Mouse (Mus musculus): Measurements from ENCODE around the gene Arfgap1. TPM values are rescaled to one million over a fixed set of nuclear protein-coding genes. Genes with fewer than 3 reads are reported as not detected.
A peak's percentile ranks its signal among the peaks of the same experiment; 100 is the strongest.

The Arfgap1 gene
- total RNA-seq, 1 experiment, result 55.0 TPM

DNA sequence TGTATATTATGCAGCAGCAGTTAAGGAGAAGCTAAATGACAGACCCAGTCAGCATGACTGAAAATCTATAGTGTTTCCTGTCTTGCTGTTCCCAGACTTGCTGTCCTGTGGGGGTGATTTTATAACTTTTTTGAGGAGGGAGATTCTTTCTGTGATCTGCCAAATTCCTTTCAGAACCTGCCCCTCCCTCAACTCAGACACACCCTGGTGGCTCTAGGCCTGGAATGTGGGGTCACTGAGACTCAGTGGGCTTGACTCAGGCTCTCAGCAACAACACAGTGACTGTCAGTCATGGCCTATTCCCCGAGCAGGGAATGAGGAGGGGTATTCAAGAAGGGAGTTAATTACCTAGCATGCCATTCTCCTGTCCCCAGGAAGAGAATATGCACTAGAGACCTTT is 17.1 kb upstream of the Arfgap1 start:
- H3K4me1 ChIP-seq (ENCODE audit: control insufficient read depth in 2 of 2, insufficient read depth in 2 of 2, low read length in 2 of 2, poor library complexity in 1 of 2), result peaks cover 4 to 34% of the 10 kb centered on the region in 2 experiments; a peak in 3 of 4 replicates

DNA sequence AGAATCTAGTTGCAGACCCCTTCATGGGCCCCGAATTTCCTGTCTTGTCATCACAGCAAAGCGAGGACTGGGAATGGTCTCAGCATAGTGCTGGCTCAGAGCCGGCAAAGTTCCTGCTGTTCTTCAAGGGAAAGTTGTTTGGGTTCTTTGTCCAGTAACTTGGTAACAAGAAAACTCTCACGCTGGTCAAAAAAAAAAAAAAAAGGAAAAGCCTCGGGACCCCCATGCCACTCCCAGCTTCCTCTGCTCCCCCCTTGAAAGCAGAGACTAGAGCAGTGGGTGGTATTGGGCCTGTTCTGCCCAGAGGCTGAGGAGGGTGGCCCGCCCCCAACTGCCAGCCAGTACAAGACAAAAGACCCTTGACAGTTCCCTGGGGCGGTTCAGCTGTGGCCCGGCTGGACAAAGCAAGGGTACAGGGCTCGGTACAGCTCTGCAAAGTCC is 14.3 kb upstream of the Arfgap1 start:
- no peaks in the 10 kb centered on the region for H3K9me3 ChIP-seq (ENCODE audit: control insufficient read depth, insufficient read depth, low read depth, low read length)
- TF ChIP-seq ZNF384 (IDR thresholded peaks at IDR 0.05; ENCODE audit: low read depth, low read length) (peak; percentile 95), CHD2 (IDR thresholded peaks at IDR 0.05; ENCODE audit: low read depth, low read length) (no peak)
- in situ Hi-C loops (cut with MboI; ENCODE audit: low sequenced_read_pairs in 2 of 2, unreplicated experiment in 2 of 2), result no loop called here
- peak; percentile 50 for DNase-seq (ENCODE audit: low read depth, low spot score)
- H3K4me3 ChIP-seq (ENCODE audit: insufficient read depth in 1 of 2, low read depth in 1 of 2, low read length in 2 of 2, poor library complexity in 1 of 2, severe bottlenecking in 1 of 2), result no peak overlapping the region
- H3K4me1 ChIP-seq (ENCODE audit: control insufficient read depth in 2 of 2, insufficient read depth in 2 of 2, low read length in 2 of 2, poor library complexity in 1 of 2), result peaks cover 4 to 37% of the 10 kb centered on the region in 2 experiments; a peak in 3 of 4 replicates
- H3K36me3 ChIP-seq (ENCODE audit: control insufficient read depth, insufficient read depth, low read length, poor library complexity, severe bottlenecking), result no peaks in the 10 kb centered on the region
- H3K27ac ChIP-seq (ENCODE audit: insufficient read depth, low read depth, low read length, poor library complexity, severe bottlenecking), result peak overlapping the region; percentile 78; the same call in 1 of the 2 replicates
- H3K9ac ChIP-seq (ENCODE audit: insufficient read depth, low read depth, low read length, poor library complexity, severe bottlenecking), result 0 out of 2 replicates have a peak overlapping the region, but pooled peaks have one; percentile 9

More for the DNA sequence above, 17.1 kb upstream of the Arfgap1 start:
- in situ Hi-C loops (cut with MboI; ENCODE audit: low sequenced_read_pairs in 2 of 2, unreplicated experiment in 2 of 2), result no loop called here
- Histone ChIP-seq H3K4me3 (ENCODE audit: insufficient read depth in 1 of 2, low read depth in 1 of 2, low read length in 2 of 2, poor library complexity in 1 of 2, severe bottlenecking in 1 of 2) (no peak overlapping the region), H3K9ac (ENCODE audit: insufficient read depth, low read depth, low read length, poor library complexity, severe bottlenecking) (no peak overlapping the region), H3K9me3 (ENCODE audit: control insufficient read depth, insufficient read depth, low read depth, low read length) (no peaks in the 10 kb centered on the region), H3K36me3 (ENCODE audit: control insufficient read depth, insufficient read depth, low read length, poor library complexity, severe bottlenecking) (no peaks in the 10 kb centered on the region), H3K27ac (ENCODE audit: insufficient read depth, low read depth, low read length, poor library complexity, severe bottlenecking) (no peak overlapping the region)
- TF ChIP-seq ZNF384 (IDR thresholded peaks at IDR 0.05; ENCODE audit: low read depth, low read length), result no peak
- no peak for TF ChIP-seq HCFC1 (IDR thresholded peaks at IDR 0.05; ENCODE audit: borderline replicate concordance, insufficient read depth, low read length)
- no peak for TF ChIP-seq ZC3H11A (IDR thresholded peaks at IDR 0.05; ENCODE audit: borderline replicate concordance, low read depth, low read length)
- no peak for TF ChIP-seq CHD2 (IDR thresholded peaks at IDR 0.05; ENCODE audit: low read depth, low read length)
- TF ChIP-seq MAFK (IDR thresholded peaks at IDR 0.05; ENCODE audit: insufficient read depth, low read depth, low read length), result no peak
- DNase-seq (ENCODE audit: low read depth, low spot score), result no peak

- in situ Hi-C loops (cut with MboI; ENCODE audit: low sequenced_read_pairs in 2 of 2, unreplicated experiment in 2 of 2), result no loop called here
- no peaks in the 10 kb centered on the region for H3K9me3 ChIP-seq (ENCODE audit: control insufficient read depth, insufficient read depth, low read depth, low read length)
- peak overlapping the region; percentile 85 for H3K27ac ChIP-seq (ENCODE audit: insufficient read depth, low read depth, low read length, poor library complexity, severe bottlenecking)
- TF ChIP-seq HCFC1 (IDR thresholded peaks at IDR 0.05; ENCODE audit: borderline replicate concordance, insufficient read depth, low read length), result no peak
- no peak for TF ChIP-seq CHD2 (IDR thresholded peaks at IDR 0.05; ENCODE audit: low read depth, low read length)
- no peak for TF ChIP-seq ZNF384 (IDR thresholded peaks at IDR 0.05; ENCODE audit: low read depth, low read length)
- peak overlapping the region; percentile 74 to 79 for H3K4me3 ChIP-seq (ENCODE audit: insufficient read depth in 1 of 2, low read depth in 1 of 2, low read length in 2 of 2, poor library complexity in 1 of 2, severe bottlenecking in 1 of 2)
- no peaks in the 10 kb centered on the region for H3K36me3 ChIP-seq (ENCODE audit: control insufficient read depth, insufficient read depth, low read length, poor library complexity, severe bottlenecking)
- H3K9ac ChIP-seq (ENCODE audit: insufficient read depth, low read depth, low read length, poor library complexity, severe bottlenecking), result no peak overlapping the region
- peak; percentile 50 for DNase-seq (ENCODE audit: low read depth, low spot score)
- peaks cover 4 to 37% of the 10 kb centered on the region in 2 experiments; a peak in 3 of 4 replicates for H3K4me1 ChIP-seq (ENCODE audit: control insufficient read depth in 2 of 2, insufficient read depth in 2 of 2, low read length in 2 of 2, poor library complexity in 1 of 2)
Measured at GRCm38 (mm10) chr2:180953638-180954037, 13.4 kb upstream of the Arfgap1 start.

DNA sequence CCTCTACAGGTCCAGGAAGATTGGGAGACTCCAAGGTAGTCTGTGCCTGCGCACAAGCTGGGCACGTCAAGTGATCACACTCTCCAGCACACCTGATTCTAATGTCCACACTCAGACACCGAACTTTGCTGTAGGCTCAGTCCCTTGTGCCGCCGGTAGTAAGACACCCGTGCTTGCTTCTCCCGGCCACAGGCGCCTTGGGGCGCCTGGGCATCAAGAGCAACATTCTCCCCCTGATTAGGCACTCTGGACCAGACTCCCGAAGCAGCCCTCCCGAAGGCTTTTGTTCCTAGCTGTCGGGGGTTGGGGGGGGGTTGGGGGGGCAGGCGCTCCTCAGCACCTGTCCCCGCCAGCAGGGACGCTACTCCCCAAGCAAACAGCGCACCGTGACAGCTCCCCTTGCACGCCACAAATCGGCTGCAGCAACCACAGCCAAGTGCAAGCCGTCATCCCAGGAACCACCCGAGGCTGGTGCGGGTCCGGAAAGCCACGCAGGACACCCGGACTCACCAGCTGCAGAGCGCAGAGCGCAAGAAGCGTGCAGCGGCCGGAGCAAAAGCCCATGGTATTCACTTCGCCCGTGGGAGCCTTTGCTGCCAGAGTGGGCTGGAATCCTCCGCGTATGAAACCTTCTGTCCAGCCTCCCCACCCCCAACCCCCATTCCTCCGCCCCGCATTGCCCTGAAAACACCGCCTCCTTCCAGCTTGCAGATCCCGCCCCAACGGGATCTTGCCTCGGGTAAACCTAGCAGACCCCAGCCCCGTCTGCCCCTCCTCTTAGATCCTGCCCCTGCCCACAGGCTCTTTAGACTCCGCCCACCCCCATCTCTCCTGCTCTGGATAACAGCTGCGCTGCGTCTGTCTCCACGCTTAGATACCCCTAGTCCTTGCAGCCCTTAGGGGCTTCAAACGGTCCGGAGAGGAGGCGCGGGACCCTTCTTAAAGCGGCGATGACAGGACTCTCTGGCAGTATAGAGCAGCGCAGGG is 12.7 kb upstream of the Arfgap1 start, which contains the start of gene Nkain4:
TSS of gene Nkain4 (minus strand) at position 639 of the 987 bp plus-strand sequence.
- peak; percentile 87 for DNase-seq (ENCODE audit: low read depth, low spot score)
- H3K4me3 ChIP-seq (ENCODE audit: insufficient read depth in 1 of 2, low read depth in 1 of 2, low read length in 2 of 2, poor library complexity in 1 of 2, severe bottlenecking in 1 of 2), result peak within 1 kb of the TSS; percentile 74 to 79
- in situ Hi-C loops (cut with MboI; ENCODE audit: low sequenced_read_pairs in 2 of 2, unreplicated experiment in 2 of 2), result no loop called here
- peak within 1 kb of the TSS; percentile 41; the same call in 1 of the 2 replicates for H3K9ac ChIP-seq (ENCODE audit: insufficient read depth, low read depth, low read length, poor library complexity, severe bottlenecking)
- TF ChIP-seq HCFC1 (IDR thresholded peaks at IDR 0.05; ENCODE audit: borderline replicate concordance, insufficient read depth, low read length), result no peak
- TF ChIP-seq ZC3H11A (IDR thresholded peaks at IDR 0.05; ENCODE audit: borderline replicate concordance, low read depth, low read length), result no peak
- TF ChIP-seq CHD2 (IDR thresholded peaks at IDR 0.05; ENCODE audit: low read depth, low read length), result 0 out of 2 replicates have a peak, but pooled peaks have one; percentile 19
- no peak for TF ChIP-seq MAFK (IDR thresholded peaks at IDR 0.05; ENCODE audit: insufficient read depth, low read depth, low read length)
- TF ChIP-seq ZNF384 (IDR thresholded peaks at IDR 0.05; ENCODE audit: low read depth, low read length), result no peak
- H3K9me3 ChIP-seq (ENCODE audit: control insufficient read depth, insufficient read depth, low read depth, low read length), result no peaks in the 10 kb centered on the region
- H3K36me3 ChIP-seq (ENCODE audit: control insufficient read depth, insufficient read depth, low read length, poor library complexity, severe bottlenecking), result no peaks in the 10 kb centered on the region
- H3K4me1 ChIP-seq (ENCODE audit: control insufficient read depth in 2 of 2, insufficient read depth in 2 of 2, low read length in 2 of 2, poor library complexity in 1 of 2), result peaks cover 4 to 35% of the 10 kb centered on the region in 2 experiments; a peak in 3 of 4 replicates
- H3K27ac ChIP-seq (ENCODE audit: insufficient read depth, low read depth, low read length, poor library complexity, severe bottlenecking), result peak within 1 kb of the TSS; percentile 85; the same call in 1 of the 2 replicates
